Mouse (Mus musculus): ENCODE data around the gene Slc27a1. TPM values are rescaled to one million over a fixed set of nuclear protein-coding genes. Genes with fewer than 3 reads are reported as not detected.

The Slc27a1 gene
- polyA plus RNA-seq, 1 experiment from 2014 or later: 68.5 TPM

- no peaks in the 10 kb centered on the region for H3K36me3 ChIP-seq
- no peak overlapping the region for H3K27ac ChIP-seq (replicated peaks)
- WGBS: 75% methylated on average over 3 of the region's 3 CpGs
- H3K4me3 ChIP-seq: no peak overlapping the region
- no peak overlapping the region for H3K9ac ChIP-seq (replicated peaks)
- H3K27me3 ChIP-seq: peaks cover 78% of the 10 kb centered on the region
- H3K9me3 ChIP-seq: no peaks in the 10 kb centered on the region
- no peak for ATAC-seq (replicated peaks)
- H3K4me1 ChIP-seq: peaks cover 19% of the 10 kb centered on the region
- no peak overlapping the region for H3K4me2 ChIP-seq (replicated peaks)
Measured at GRCm38 (mm10) chr8:71560071-71560470, 8.6 kb upstream of the Slc27a1 start.

DNA sequence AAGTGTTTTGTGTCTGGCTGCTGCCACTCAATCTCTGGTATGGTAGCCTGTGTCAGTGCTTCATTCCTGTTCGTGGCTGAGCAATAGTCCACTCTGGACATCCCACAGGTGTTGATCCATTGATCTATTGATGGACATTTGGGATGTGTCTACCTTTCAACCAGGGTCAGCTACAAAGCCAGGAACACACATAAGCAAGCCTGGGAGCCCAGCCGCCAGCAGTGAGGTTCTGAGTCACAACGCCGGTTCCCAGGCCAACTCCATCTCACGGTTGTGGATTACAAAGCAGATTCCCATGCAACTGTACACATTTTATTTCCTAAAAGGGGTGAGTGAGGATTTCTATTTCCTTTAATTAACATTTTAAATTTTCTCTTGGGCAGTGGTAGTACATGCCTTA is 7.9 kb upstream of the Slc27a1 start:
- whole genome bisulfite sequencing: 85% methylated on average over 5 of the region's 5 CpGs
- H3K4me2 ChIP-seq (replicated peaks): no peak overlapping the region
- no peak for ATAC-seq (replicated peaks)
- H3K4me1 ChIP-seq: peaks cover 19% of the 10 kb centered on the region
- peaks cover 73% of the 10 kb centered on the region for H3K27me3 ChIP-seq
- no peak overlapping the region for H3K9ac ChIP-seq (replicated peaks)
- no peak overlapping the region for H3K4me3 ChIP-seq
- no peak overlapping the region for H3K27ac ChIP-seq (replicated peaks)
- H3K9me3 ChIP-seq: no peaks in the 10 kb centered on the region
- no peaks in the 10 kb centered on the region for H3K36me3 ChIP-seq

- Histone ChIP-seq H3K27me3 (peaks cover 67% of the 10 kb centered on the region), H3K9me3 (no peaks in the 10 kb centered on the region), H3K4me2 (replicated peaks) (no peak overlapping the region), H3K4me1 (peaks cover 19% of the 10 kb centered on the region), H3K36me3 (no peaks in the 10 kb centered on the region), H3K9ac (replicated peaks) (no peak overlapping the region), H3K4me3 (no peak overlapping the region), H3K27ac (replicated peaks) (no peak overlapping the region)
- WGBS: 2% methylated on average over 15 of the region's 15 CpGs
- ATAC-seq (replicated peaks): peak; percentile 41; the same call in 1 of the 2 replicates
Measured at GRCm38 (mm10) chr8:71561401-71561800, 7.3 kb upstream of the Slc27a1 start.

GRCm38 (mm10) chr8:71562751-71563150 is 5.9 kb upstream of the Slc27a1 start:
- Histone ChIP-seq H3K9me3 (no peaks in the 10 kb centered on the region), H3K9ac (replicated peaks) (0 out of 2 replicates have a peak overlapping the region, but pooled peaks have one; percentile 20), H3K27ac (replicated peaks) (no peak overlapping the region), H3K4me1 (peaks cover 19% of the 10 kb centered on the region), H3K27me3 (peaks cover 53% of the 10 kb centered on the region), H3K36me3 (no peaks in the 10 kb centered on the region), H3K4me3 (peak overlapping the region; percentile 24), H3K4me2 (replicated peaks) (peak overlapping the region; percentile 43)
- ATAC-seq (replicated peaks): peak; percentile 42
- WGBS: under 1% methylated on average over 33 of the region's 33 CpGs

DNA sequence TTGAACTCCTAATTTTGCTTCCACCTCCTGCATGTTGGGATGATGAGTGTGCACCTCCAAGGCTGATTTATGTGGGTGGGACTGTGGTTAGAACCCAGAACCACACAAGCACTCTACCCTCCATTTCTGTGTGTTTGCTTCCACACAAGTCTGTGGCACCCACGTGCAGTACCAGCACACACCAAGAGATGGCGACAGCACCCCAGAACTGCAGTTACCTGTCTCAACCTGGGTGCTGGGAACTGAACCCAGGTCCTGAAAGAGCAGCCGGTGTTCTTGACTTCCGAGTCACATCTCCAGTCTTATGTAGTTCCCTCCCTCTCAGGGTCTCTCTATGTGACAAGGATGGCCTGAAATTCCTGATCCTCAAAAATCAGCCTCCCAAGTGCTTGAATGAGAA is 4.7 kb upstream of the Slc27a1 start:
- ATAC-seq (replicated peaks): no peak
- H3K36me3 ChIP-seq: no peaks in the 10 kb centered on the region
- WGBS: 88% methylated on average over 4 of the region's 4 CpGs
- no peak overlapping the region for H3K4me2 ChIP-seq (replicated peaks)
- H3K9me3 ChIP-seq: no peaks in the 10 kb centered on the region
- H3K27me3 ChIP-seq: peaks cover 41% of the 10 kb centered on the region
- H3K4me1 ChIP-seq: peaks cover 18% of the 10 kb centered on the region
- H3K27ac ChIP-seq (replicated peaks): no peak overlapping the region
- H3K9ac ChIP-seq (replicated peaks): no peak overlapping the region
- no peak overlapping the region for H3K4me3 ChIP-seq

GRCm38 (mm10) chr8:71566501-71566900 is 2.2 kb upstream of the Slc27a1 start, which contains the start of gene Nxnl1:
Nxnl1 (minus strand) TSS chr8:71566601.
- no peak for ATAC-seq (replicated peaks)
- Histone ChIP-seq H3K9ac (replicated peaks) (no peak within 1 kb of the TSS), H3K4me1 (peaks cover 26% of the 10 kb centered on the region), H3K4me2 (replicated peaks) (no peak within 1 kb of the TSS), H3K9me3 (no peaks in the 10 kb centered on the region), H3K4me3 (no peak within 1 kb of the TSS), H3K36me3 (no peaks in the 10 kb centered on the region), H3K27ac (replicated peaks) (no peak within 1 kb of the TSS), H3K27me3 (peaks cover 18% of the 10 kb centered on the region)
- WGBS: 58% methylated on average over 3 of the region's 3 CpGs

DNA sequence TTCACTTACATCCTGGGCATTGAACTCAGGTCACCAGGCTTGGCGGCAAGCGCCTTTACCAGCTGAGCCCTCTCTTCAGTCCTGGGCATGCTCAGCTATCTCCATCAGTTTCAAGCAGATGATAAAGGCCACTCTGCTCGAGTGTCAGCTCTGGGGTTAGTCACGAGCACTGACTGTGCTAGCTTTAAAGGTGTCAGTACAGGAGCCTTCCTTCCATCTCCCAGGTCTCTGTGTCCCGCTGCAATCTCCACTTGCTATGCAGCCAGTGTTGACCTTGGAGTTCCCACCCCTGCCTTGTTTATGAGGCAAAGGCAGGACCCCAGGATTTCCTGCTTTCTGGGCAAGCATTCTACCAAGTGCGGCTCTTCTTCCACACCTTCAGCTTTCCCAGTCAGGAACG is 1.1 kb upstream of the Slc27a1 start:
- H3K36me3 ChIP-seq: no peaks in the 10 kb centered on the region
- H3K9ac ChIP-seq (replicated peaks): no peak overlapping the region
- no peak overlapping the region for H3K4me3 ChIP-seq
- no peak overlapping the region for H3K4me2 ChIP-seq (replicated peaks)
- 77% methylated on average over 7 of the region's 7 CpGs for WGBS
- no peaks in the 10 kb centered on the region for H3K9me3 ChIP-seq
- H3K4me1 ChIP-seq: peaks cover 34% of the 10 kb centered on the region
- no peak overlapping the region for H3K27ac ChIP-seq (replicated peaks)
- ATAC-seq (replicated peaks): no peak
- H3K27me3 ChIP-seq: peaks cover 7% of the 10 kb centered on the region

GRCm38 (mm10) chr8:71568941-71569340 is 259 bp downstream of the Slc27a1 start:
- no peak for ATAC-seq (replicated peaks)
- WGBS: 14% methylated on average over 6 of the region's 6 CpGs

DNA sequence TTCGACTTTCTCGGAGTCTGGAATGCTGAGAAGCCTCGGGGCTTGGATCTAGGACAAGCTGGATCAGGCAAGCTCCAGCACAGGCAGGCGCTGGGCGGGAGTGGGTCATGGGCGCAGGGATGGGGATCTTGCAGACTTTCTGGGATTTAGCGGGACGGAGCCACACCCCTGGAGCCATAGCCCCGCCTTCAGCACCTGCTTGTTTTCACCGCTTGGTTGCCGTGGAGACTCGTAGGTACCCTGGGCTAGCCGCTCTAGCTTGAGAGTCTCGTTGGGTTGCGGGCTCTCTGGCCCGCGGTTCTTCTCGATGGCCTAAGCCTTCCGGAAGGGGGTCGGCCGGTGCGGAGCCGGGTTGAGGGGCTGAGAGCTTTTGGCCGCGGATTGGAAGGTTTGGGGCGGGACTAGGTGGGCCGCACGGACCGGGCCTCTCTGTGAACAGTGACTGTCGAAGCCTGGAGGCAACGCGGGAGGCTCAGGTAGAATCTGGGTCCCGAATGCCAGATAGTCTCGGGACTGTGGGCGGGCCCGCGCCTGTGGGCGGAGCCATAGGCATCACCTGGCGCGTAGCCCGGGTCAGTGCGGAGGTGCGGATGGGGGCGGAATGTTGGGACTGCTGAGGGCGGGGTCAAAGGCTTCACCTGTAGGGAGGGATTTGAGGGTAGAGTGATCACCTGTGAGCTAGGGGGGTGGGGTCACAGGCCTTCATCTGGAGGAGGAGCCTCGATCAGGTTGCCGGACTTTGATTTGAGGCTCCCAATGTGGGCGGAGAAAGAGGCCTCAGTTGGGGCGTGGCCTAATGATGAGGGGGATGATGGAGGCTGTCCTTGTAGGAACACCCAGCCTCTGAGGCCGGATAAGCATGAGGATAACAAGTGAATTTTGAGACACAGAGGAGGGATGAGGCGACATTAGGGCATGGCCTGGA is 946 bp downstream of the Slc27a1 start:
- Histone ChIP-seq H3K27me3 (no peaks in the 10 kb centered on the region), H3K9ac (replicated peaks) (peak overlapping the region; percentile 67), H3K4me2 (replicated peaks) (peak overlapping the region; percentile 49), H3K27ac (replicated peaks) (peak overlapping the region; percentile 86), H3K4me1 (peaks cover 45% of the 10 kb centered on the region), H3K9me3 (no peaks in the 10 kb centered on the region), H3K36me3 (no peaks in the 10 kb centered on the region), H3K4me3 (peak overlapping the region; percentile 61)
- peak; percentile 81 for ATAC-seq (replicated peaks)
- WGBS: under 1% methylated on average over 51 of the region's 51 CpGs

More at GRCm38 (mm10) chr8:71568941-71569340, 259 bp downstream of the Slc27a1 start:
- Histone ChIP-seq H3K4me1 (peaks cover 38% of the 10 kb centered on the region), H3K4me2 (replicated peaks) (peak overlapping the region; percentile 49), H3K27ac (replicated peaks) (peak overlapping the region; percentile 86), H3K27me3 (no peaks in the 10 kb centered on the region), H3K9ac (replicated peaks) (peak overlapping the region; percentile 67), H3K36me3 (no peaks in the 10 kb centered on the region), H3K9me3 (no peaks in the 10 kb centered on the region), H3K4me3 (peak overlapping the region; percentile 61)

- Histone ChIP-seq H3K4me2 (replicated peaks) (peak overlapping the region; percentile 49), H3K27me3 (no peaks in the 10 kb centered on the region), H3K4me1 (peaks cover 46% of the 10 kb centered on the region), H3K27ac (replicated peaks) (peak overlapping the region; percentile 86), H3K4me3 (peak overlapping the region; percentile 61), H3K9me3 (no peaks in the 10 kb centered on the region), H3K9ac (replicated peaks) (peak overlapping the region; percentile 67), H3K36me3 (no peaks in the 10 kb centered on the region)
- ATAC-seq (replicated peaks): peak; percentile 92
- WGBS: under 1% methylated on average over 41 of the region's 41 CpGs
Measured at GRCm38 (mm10) chr8:71570291-71570954, 1.7 kb downstream of the Slc27a1 start.

GRCm38 (mm10) chr8:71572077-71572476 is 3.4 kb downstream of the Slc27a1 start:
- Histone ChIP-seq H3K9ac (replicated peaks) (no peak overlapping the region), H3K4me3 (peak overlapping the region; percentile 61), H3K27ac (replicated peaks) (peak overlapping the region; percentile 70), H3K27me3 (no peaks in the 10 kb centered on the region), H3K4me2 (replicated peaks) (peak overlapping the region; percentile 49), H3K4me1 (peaks cover 46% of the 10 kb centered on the region), H3K9me3 (no peaks in the 10 kb centered on the region), H3K36me3 (no peaks in the 10 kb centered on the region)
- WGBS: 79% methylated on average over 2 of the region's 2 CpGs
- no peak for ATAC-seq (replicated peaks)
